Mouse (Mus musculus) bone marrow, adult 2 months (tissue): ENCODE results near the gene Gm13889. TPM values are rescaled to one million over a fixed set of nuclear protein-coding genes. Genes with fewer than 3 reads are reported as not detected.

ENCODE experiments used
- H3K27ac ChIP-seq: fragments of 200-500 bp; 2 replicates; pipeline ENCODE4 v1.5.1; 2012; ENCODE audit warnings: low read depth, mild to moderate bottlenecking, control low read depth, inconsistent platforms, low read length; ENCODE audit not compliant: control insufficient read depth, poor library complexity, insufficient read depth
- H3K4me1 ChIP-seq: fragments of 200-500 bp; 2 replicates; pipeline ENCODE4 v1.6.1; 2011; ENCODE audit warnings: low read length; ENCODE audit not compliant: control insufficient read depth, insufficient read depth
- H3K4me3 ChIP-seq: fragments of 200-500 bp; replicated peaks from 2 replicates; pipeline ENCODE3; 2011; ENCODE audit warnings: mild to moderate bottlenecking, low read depth, low read length, control low read depth; ENCODE audit not compliant: control insufficient read depth
- CTCF ChIP-seq: fragments of 200-500 bp; IDR thresholded peaks from 2 replicates; pipeline ENCODE4 v1.5.1; 2011; ENCODE audit warnings: low read length, control low read depth; ENCODE audit not compliant: control insufficient read depth, insufficient read depth
- POLR2A ChIP-seq: fragments of 200-500 bp; IDR thresholded peaks from 2 replicates; pipeline ENCODE4 v1.6.1; 2011; ENCODE audit warnings: low read depth, mild to moderate bottlenecking, control low read depth, low read length, borderline replicate concordance; ENCODE audit not compliant: control insufficient read depth
- WGBS: fragments of 180-500 bp; shearing (Covaris S2); methylation state at CpG from one replicate; pipeline ENCODE4 v1.1.7; 2018; 5-methylcytosine and 5-hydroxymethylcytosine counted together
- polyA plus RNA-seq: library from polyadenylated mRNA; stranded (reverse); fragments of >200 nt; gene quantifications from 2 replicates; pipeline ENCODE4 v1.2.4, GENCODE M21; 2011; ENCODE audit warnings: low replicate concordance; ENCODE audit not compliant: missing spikeins, insufficient read depth, insufficient read length

Gm13889 gene
- polyA plus RNA-seq, 1 experiment: 1.6 TPM

GRCm38 (mm10) chr2:93954781-93955578, 2.0 kb downstream of the Gm13889 start:
- Histone ChIP-seq H3K4me1 (no peaks in the 10 kb centered on the region), H3K27ac (no peak overlapping the region; the same call in 1 of the 2 replicates), H3K4me3 (no peak overlapping the region)
- TF ChIP-seq POLR2A (no peak), CTCF (no peak)
- WGBS: 2% methylated on average over 32 of the region's 32 CpGs

GRCm38 (mm10) chr2:93953726-93954125, 3.3 kb downstream of the Gm13889 start:
- 82% methylated on average over 9 of the region's 9 CpGs for WGBS

GRCm38 (mm10) chr2:93946976-93947375, 10.0 kb downstream of the Gm13889 start:
- 75% methylated on average over 5 of the region's 5 CpGs for WGBS
- Histone ChIP-seq H3K27ac (no peak overlapping the region), H3K4me3 (no peak overlapping the region), H3K4me1 (no peaks in the 10 kb centered on the region)
- TF ChIP-seq POLR2A: no peak
- TF ChIP-seq CTCF: no peak

More at GRCm38 (mm10) chr2:93953726-93954125, 3.3 kb downstream of the Gm13889 start:
- TF ChIP-seq POLR2A (no peak), CTCF (no peak)
- Histone ChIP-seq H3K4me3 (no peak overlapping the region), H3K27ac (no peak overlapping the region), H3K4me1 (no peaks in the 10 kb centered on the region)

GRCm38 (mm10) chr2:93944855-93945254, 12.1 kb downstream of the Gm13889 start:
- TF ChIP-seq POLR2A (no peak), CTCF (no peak)
- H3K27ac ChIP-seq: no peak overlapping the region
- no peaks in the 10 kb centered on the region; the same call in 1 of the 2 replicates for H3K4me1 ChIP-seq
- no peak overlapping the region for H3K4me3 ChIP-seq
- 87% methylated on average over 4 of the region's 4 CpGs for WGBS

- 83% methylated on average over 2 of the region's 2 CpGs for WGBS
- H3K4me1 ChIP-seq: no peaks in the 10 kb centered on the region; the same call in 1 of the 2 replicates
- TF ChIP-seq CTCF (no peak), POLR2A (no peak)
- H3K4me3 ChIP-seq: no peak overlapping the region
- no peak overlapping the region for H3K27ac ChIP-seq
Observed at GRCm38 (mm10) chr2:93944099-93944498, 12.9 kb downstream of the Gm13889 start.

- H3K4me3 ChIP-seq: no peak overlapping the region
- WGBS: 7% methylated on average over 11 of the region's 11 CpGs
- no peak overlapping the region for H3K27ac ChIP-seq
- H3K4me1 ChIP-seq: no peaks in the 10 kb centered on the region; the same call in 1 of the 2 replicates
- TF ChIP-seq POLR2A (no peak), CTCF (no peak)
Observed at GRCm38 (mm10) chr2:93941670-93942069, 15.3 kb downstream of the Gm13889 start.

- TF ChIP-seq POLR2A (no peak), CTCF (no peak)
- Histone ChIP-seq H3K4me1 (no peaks in the 10 kb centered on the region; the same call in 1 of the 2 replicates), H3K4me3 (no peak overlapping the region), H3K27ac (no peak overlapping the region)
- 7% methylated on average over 9 of the region's 9 CpGs for WGBS
Observed at GRCm38 (mm10) chr2:93938534-93938933, 18.5 kb downstream of the Gm13889 start.

- Histone ChIP-seq H3K4me1 (no peaks in the 10 kb centered on the region), H3K4me3 (no peak overlapping the region), H3K27ac (no peak overlapping the region)
- TF ChIP-seq CTCF (no peak), POLR2A (no peak)
- 84% methylated on average over 10 of the region's 10 CpGs for WGBS
Observed at GRCm38 (mm10) chr2:93928866-93929265, 28.1 kb downstream of the Gm13889 start.
